Mouse (Mus musculus) MEL (cell line): ENCODE results near the gene Tpx2.

Experiments used
- BHLHE40 ChIP-seq: IDR thresholded peaks from 2 replicates; pipeline ENCODE4 v1.6.1; 2012; ENCODE audit warnings: low read depth, mild to moderate bottlenecking, inconsistent platforms, low read length, improper control_type of control experiment, borderline replicate concordance
- CTCF ChIP-seq, 3 experiments: IDR thresholded peaks in 2 of 3; conservative IDR thresholded peaks in 1 of 3; 2 replicates each; pipeline ENCODE4 v1.5.1; 2011 to 2012; ENCODE audit warnings: low read length in 3 of 3, low read depth in 2 of 3, mild to moderate bottlenecking in 2 of 3, improper control_type of control experiment in 1 of 3, inconsistent platforms in 1 of 3, mixed read lengths in 1 of 3, moderate library complexity in 1 of 3; ENCODE audit not compliant: control insufficient read depth in 1 of 3, insufficient read depth in 1 of 3, poor library complexity in 1 of 3, severe bottlenecking in 1 of 3
- EP300 ChIP-seq, 2 experiments: IDR thresholded peaks; 2 replicates each; pipeline ENCODE4 v1.6.1; 2011; ENCODE audit warnings: improper control_type of control experiment in 2 of 2, low read length in 2 of 2, low read depth in 1 of 2, mild to moderate bottlenecking in 1 of 2
- HCFC1 ChIP-seq: IDR thresholded peaks from 2 replicates; pipeline ENCODE4 v1.6.1; 2012; ENCODE audit warnings: low read depth, mild to moderate bottlenecking, inconsistent platforms, low read length, improper control_type of control experiment, moderate library complexity
- MAFK ChIP-seq: IDR thresholded peaks from 2 replicates; pipeline ENCODE4 v1.6.1; 2011; ENCODE audit warnings: low read depth, mild to moderate bottlenecking, low read length, improper control_type of control experiment, borderline replicate concordance
- MAX ChIP-seq: IDR thresholded peaks from 2 replicates; pipeline ENCODE4 v1.6.1; 2011; ENCODE audit warnings: low read length, improper control_type of control experiment
- MEF2A ChIP-seq: IDR thresholded peaks from 2 replicates; pipeline ENCODE4 v1.6.1; 2014; ENCODE audit warnings: low read depth, mild to moderate bottlenecking, inconsistent platforms, low read length, improper control_type of control experiment; ENCODE audit not compliant: poor library complexity, insufficient replicate concordance, severe bottlenecking; ENCODE audit errors: extremely low read depth
- MYB ChIP-seq: IDR thresholded peaks from 2 replicates; pipeline ENCODE4 v1.6.1; 2011; ENCODE audit warnings: mild to moderate bottlenecking, low read depth, low read length, improper control_type of control experiment
- POLR2A ChIP-seq, 2 experiments: IDR thresholded peaks; 2 replicates each; pipeline ENCODE4 v1.6.1; 2011 to 2012; ENCODE audit warnings: low read length in 2 of 2, mild to moderate bottlenecking in 2 of 2, control low read depth in 1 of 2, improper control_type of control experiment in 1 of 2, low read depth in 1 of 2, moderate library complexity in 1 of 2; ENCODE audit not compliant: control insufficient read depth in 1 of 2, insufficient read depth in 1 of 2, poor library complexity in 1 of 2
- POLR2AphosphoS2 ChIP-seq: IDR thresholded peaks from 2 replicates; pipeline ENCODE4 v1.6.1; 2011; ENCODE audit warnings: low read length, improper control_type of control experiment
- TAL1 ChIP-seq: IDR thresholded peaks from 2 replicates; pipeline ENCODE4 v1.6.1; 2012; ENCODE audit warnings: mild to moderate bottlenecking, inconsistent platforms, low read length, moderate library complexity, mixed read lengths
- USF1 ChIP-seq: IDR thresholded peaks from 2 replicates; pipeline ENCODE4 v1.6.1; 2014; ENCODE audit warnings: low read depth, mild to moderate bottlenecking, inconsistent platforms, low read length, improper control_type of control experiment, moderate library complexity

GRCm38 (mm10) chr2:152907114-152907943 is 59.6 kb downstream of the Tpx2 start:
- TF ChIP-seq POLR2AphosphoS2, result no peak
- TF ChIP-seq MYB, result no peak
- TF ChIP-seq TAL1, result no peak
- no peak for TF ChIP-seq MAX
- no peak for TF ChIP-seq MAFK
- no peak for TF ChIP-seq USF1
- TF ChIP-seq CTCF (IDR thresholded peaks at IDR 0.05 in 2 of 3, conservative IDR thresholded peaks at IDR 0.05 in 1 of 3; ENCODE audit: control insufficient read depth in 1 of 3, insufficient read depth in 1 of 3, low read depth in 2 of 3, low read length in 3 of 3, poor library complexity in 1 of 3, severe bottlenecking in 1 of 3), result no peak
- TF ChIP-seq HCFC1, result no peak
- no peak for TF ChIP-seq MEF2A
- TF ChIP-seq POLR2A (IDR thresholded peaks at IDR 0.05; ENCODE audit: control insufficient read depth in 1 of 2, insufficient read depth in 1 of 2, low read depth in 1 of 2, low read length in 2 of 2, poor library complexity in 1 of 2), result no peak
- no peak for TF ChIP-seq EP300 (IDR thresholded peaks at IDR 0.05; ENCODE audit: low read depth in 1 of 2, low read length in 2 of 2)
- TF ChIP-seq BHLHE40, result no peak
